Comparison of ENCODE assay signal across 11 mouse cellular contexts in the genomic region with DNA sequence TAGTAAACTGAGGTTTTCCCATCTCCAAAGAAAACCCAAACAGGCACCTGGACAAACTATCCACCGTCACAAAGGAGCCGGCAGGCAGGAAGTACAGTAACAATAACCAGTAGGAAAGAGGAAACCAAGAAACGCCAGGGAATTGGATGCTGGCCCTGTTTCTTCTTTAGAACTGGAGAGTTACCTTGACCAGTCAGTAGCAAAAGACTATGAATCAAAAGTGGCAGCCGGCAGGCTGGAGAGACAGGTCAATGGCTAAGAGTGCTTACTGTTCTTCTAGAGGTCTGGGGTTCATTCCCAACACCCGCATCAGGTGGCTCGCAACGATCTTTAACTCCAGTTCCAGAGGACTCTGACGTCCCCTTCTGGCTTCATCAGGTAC.
DNase-seq lines count a peak whose midpoint lies in the region; ATAC-seq and TF ChIP-seq lines count a peak whose summit lies in the region.
"Had no signal": no experiment of that assay in that cellular context is flagged by ENCODE, and none has a peak within 500 bp of the region (broad histone marks: within the 10 kb centered on the region; RNA-seq: fewer than 3 reads in every experiment).

No protein-coding gene starts in this region.

- ATAC-seq in forebrain, postnatal 0 days = no peak
- no peak for ATAC-seq in forebrain, embryonic 14.5 days
- no peak for ATAC-seq in intestine, embryonic 15.5 days

- H3K4me1 ChIP-seq in forebrain, postnatal 0 days (ENCODE audit: insufficient read depth) = peaks cover 7% of the 10 kb centered on the region
- H3K4me1 ChIP-seq in forebrain, embryonic 14.5 days (ENCODE audit: control insufficient read depth, insufficient read depth, low read length) = peaks cover 20% of the 10 kb centered on the region
- H3K4me1 ChIP-seq in kidney, adult 2 months (ENCODE audit: control insufficient read depth, insufficient read depth, low read length) = peaks cover 10% of the 10 kb centered on the region; the same call in 1 of the 2 replicates
- peaks cover 22% of the 10 kb centered on the region for H3K4me1 ChIP-seq in intestine, embryonic 15.5 days (replicated peaks)

- H3K4me2 ChIP-seq in forebrain, postnatal 0 days (ENCODE audit: low read depth) = no peak overlapping the region
- no peak overlapping the region for H3K4me2 ChIP-seq in forebrain, embryonic 14.5 days (ENCODE audit: low read length)
- H3K4me2 ChIP-seq in intestine, embryonic 15.5 days (replicated peaks) = no peak overlapping the region
- H3K4me2 ChIP-seq: neural tube, embryonic 12.5 days had no signal

- H3K36me3 ChIP-seq in forebrain, postnatal 0 days (ENCODE audit: insufficient read depth) = no peaks in the 10 kb centered on the region
- H3K36me3 ChIP-seq in forebrain, embryonic 14.5 days (ENCODE audit: control insufficient read depth, insufficient read depth, low read length) = no peaks in the 10 kb centered on the region
- no peaks in the 10 kb centered on the region for H3K36me3 ChIP-seq in kidney, adult 2 months (ENCODE audit: control insufficient read depth, insufficient read depth, low read length)
- no peaks in the 10 kb centered on the region for H3K36me3 ChIP-seq in intestine, embryonic 15.5 days
- H3K36me3 ChIP-seq: neural tube, embryonic 12.5 days had no signal

- TF ChIP-seq CTCF in forebrain, postnatal 0 days (IDR thresholded peaks at IDR 0.05; ENCODE audit: low read depth) = no peak
- no peak for TF ChIP-seq CTCF in kidney, adult 2 months (conservative IDR thresholded peaks at IDR 0.05; ENCODE audit: insufficient read depth, insufficient read length, low read depth, low read length)

- no peaks in the 10 kb centered on the region for H3K27me3 ChIP-seq in forebrain, postnatal 0 days (ENCODE audit: insufficient read depth, low read length)
- H3K27me3 ChIP-seq in forebrain, embryonic 14.5 days (replicated peaks; ENCODE audit: control insufficient read depth, insufficient read depth, low read length) = no peaks in the 10 kb centered on the region
- H3K27me3 ChIP-seq in kidney, adult 2 months (replicated peaks; ENCODE audit: control insufficient read depth, insufficient read depth, low read length) = no peaks in the 10 kb centered on the region
- no peaks in the 10 kb centered on the region for H3K27me3 ChIP-seq in intestine, embryonic 15.5 days (replicated peaks)
- H3K27me3 ChIP-seq: megakaryocyte, embryonic 14.5 days; neural tube, embryonic 12.5 days had no signal

- peak overlapping the region; percentile 35; the same call in 1 of the 2 replicates for H3K27ac ChIP-seq in forebrain, postnatal 0 days (ENCODE audit: low read depth, low read length)
- no peak overlapping the region for H3K27ac ChIP-seq in forebrain, embryonic 14.5 days (ENCODE audit: low read depth, low read length)
- no peak overlapping the region for H3K27ac ChIP-seq in kidney, adult 2 months (ENCODE audit: insufficient read depth, low read depth, low read length)
- 0 out of 2 replicates have a peak overlapping the region, but pooled peaks have one; percentile 9 for H3K27ac ChIP-seq in intestine, embryonic 15.5 days
- H3K27ac ChIP-seq: neural tube, embryonic 12.5 days had no signal

- 75% methylated on average over 8 of the region's 8 CpGs for WGBS in forebrain, postnatal 0 days
- 81% methylated on average over 8 of the region's 8 CpGs for WGBS in forebrain, embryonic 14.5 days
- 58% methylated on average over 8 of the region's 8 CpGs for WGBS in kidney, adult 2 months
- WGBS in intestine, embryonic 15.5 days = 57% methylated on average over 8 of the region's 8 CpGs

- no peak overlapping the region for H3K4me3 ChIP-seq in forebrain, postnatal 0 days (ENCODE audit: low read depth, low read length)
- no peak overlapping the region for H3K4me3 ChIP-seq in forebrain, embryonic 14.5 days (ENCODE audit: low read depth, low read length)
- no peak overlapping the region for H3K4me3 ChIP-seq in kidney, adult 2 months (ENCODE audit: insufficient read depth, low read depth, low read length)
- no peak overlapping the region for H3K4me3 ChIP-seq in intestine, embryonic 15.5 days (replicated peaks)
- H3K4me3 ChIP-seq: neural tube, embryonic 12.5 days had no signal

- no peaks in the 10 kb centered on the region for H3K9me3 ChIP-seq in forebrain, postnatal 0 days (ENCODE audit: low read length)
- H3K9me3 ChIP-seq in forebrain, embryonic 14.5 days (replicated peaks; ENCODE audit: control insufficient read depth, low read length) = no peaks in the 10 kb centered on the region
- H3K9me3 ChIP-seq in intestine, embryonic 15.5 days = no peaks in the 10 kb centered on the region
- H3K9me3 ChIP-seq: megakaryocyte, embryonic 14.5 days; neural tube, embryonic 12.5 days had no signal

- no peak for TF ChIP-seq POLR2A in kidney, adult 2 months (IDR thresholded peaks at IDR 0.05; ENCODE audit: low read depth, low read length)

- H3K9ac ChIP-seq in forebrain, postnatal 0 days = no peak overlapping the region
- H3K9ac ChIP-seq in forebrain, embryonic 14.5 days (ENCODE audit: low read length) = no peak overlapping the region
- no peak overlapping the region for H3K9ac ChIP-seq in intestine, embryonic 15.5 days
- H3K9ac ChIP-seq: neural tube, embryonic 12.5 days had no signal

- DNase-seq in forebrain, postnatal 0 days = no peak
- DNase-seq in forebrain, embryonic 14.5 days (ENCODE audit: low spot score) = no peak
- DNase-seq in kidney, adult 2 months = peak; percentile 59
- no peak for DNase-seq in kidney, adult 8-10 months
- peak; percentile 57 for DNase-seq in adrenal gland, adult 8-10 months
- DNase-seq in urinary bladder, postnatal 14 days (ENCODE audit: low spot score) = no peak
- DNase-seq in testis, postnatal 10 days (ENCODE audit: low spot score) = no peak
- DNase-seq: thymus, adult 18-20 months had no signal

Comparison
In these comparisons a context has a peak if more than half of its experiments do, and no peak if none do; other contexts are left out.
1. DNase-seq: peak in kidney, adult 2 months (single experiment) and adrenal gland, adult 8-10 months (single experiment); none in forebrain, postnatal 0 days (single experiment), forebrain, embryonic 14.5 days (single experiment), kidney, adult 8-10 months (0 of 2), urinary bladder, postnatal 14 days (single experiment) and testis, postnatal 10 days (single experiment).
2. H3K27ac ChIP-seq: peak in forebrain, postnatal 0 days (single experiment) and intestine, embryonic 15.5 days (single experiment); none in forebrain, embryonic 14.5 days (single experiment) and kidney, adult 2 months (single experiment).